ENCODE assay signal across 12 mouse cellular contexts in the genomic region with DNA sequence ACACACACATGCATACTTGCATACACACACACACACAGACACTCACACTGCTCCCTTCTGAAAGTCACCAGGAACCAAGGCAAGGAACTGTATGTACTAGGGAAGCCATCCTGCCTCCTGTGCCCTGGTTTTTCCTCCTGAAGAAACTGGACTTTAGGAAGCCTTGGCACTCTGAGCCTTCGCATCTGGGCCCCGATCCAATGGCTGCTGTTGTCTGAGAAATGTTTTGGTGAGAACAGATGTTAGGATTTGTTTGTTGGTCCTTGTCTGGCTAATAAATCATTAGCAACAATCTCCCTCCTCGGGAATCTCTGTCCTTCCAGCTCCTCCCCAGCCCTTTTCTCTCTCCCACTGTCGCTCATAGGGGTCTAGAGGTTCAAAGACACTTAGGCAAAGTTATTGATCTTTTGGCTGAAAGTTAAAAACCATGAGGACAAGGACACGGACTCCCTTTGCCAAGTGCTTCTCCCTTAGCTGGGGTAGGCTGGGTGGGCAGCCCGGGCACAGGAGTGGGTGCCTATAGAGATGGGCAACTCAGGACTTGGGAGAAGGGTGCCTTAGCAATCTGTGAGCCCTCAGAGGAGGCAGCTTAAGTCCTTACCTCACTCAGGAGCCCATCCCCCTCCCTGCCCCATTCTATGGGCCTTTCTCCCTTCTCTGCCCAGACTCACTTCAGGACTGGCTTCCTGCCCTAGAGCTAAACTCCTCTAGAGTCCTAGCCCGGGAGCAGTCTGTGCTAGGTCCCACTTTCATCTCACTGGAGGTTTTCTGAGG. TPM values are rescaled to one million over a fixed set of nuclear protein-coding genes. Genes with fewer than 3 reads are reported as not detected.
A peak's percentile ranks its signal among the peaks of the same experiment; 100 is the strongest.
DNase-seq lines count a peak whose midpoint lies in the region; ATAC-seq and TF ChIP-seq lines count a peak whose summit lies in the region.
"Had no signal": no experiment of that assay in that cellular context is flagged by ENCODE, and none has a peak within 500 bp of the region (broad histone marks: within the 10 kb centered on the region; RNA-seq: fewer than 3 reads in every experiment).

No protein-coding gene starts in this region.

- TF ChIP-seq CTCF in gastrocnemius, adult 2 months (IDR thresholded peaks at IDR 0.05), result no peak
- no peak for TF ChIP-seq CTCF in kidney, adult 2 months (conservative IDR thresholded peaks at IDR 0.05; ENCODE audit: insufficient read depth, insufficient read length, low read depth, low read length)

- H3K27ac ChIP-seq in gastrocnemius, adult 2 months, result no peak overlapping the region
- H3K27ac ChIP-seq in midbrain, embryonic 13.5 days, result peak overlapping the region; percentile 25; the same call in 1 of the 2 replicates
- H3K27ac ChIP-seq in midbrain, embryonic 10.5 days (replicated peaks), result no peak overlapping the region
- H3K27ac ChIP-seq in kidney, adult 2 months (ENCODE audit: insufficient read depth, low read depth, low read length), result no peak overlapping the region
- H3K27ac ChIP-seq in neural tube, embryonic 15.5 days (replicated peaks), result 0 out of 2 replicates have a peak overlapping the region, but pooled peaks have one; percentile 28
- H3K27ac ChIP-seq: embryonic facial prominence, embryonic 13.5 days; heart, embryonic 15.5 days had no signal

- peak; percentile 40 for DNase-seq in gastrocnemius, adult 2 months
- no peak for DNase-seq in gastrocnemius, adult 18-20 months (ENCODE audit: low spot score)
- DNase-seq in midbrain, embryonic 10.5 days (ENCODE audit: low spot score), result no peak
- peak; percentile 79 for DNase-seq in kidney, adult 2 months
- DNase-seq in cerebellum, postnatal 25 days, result no peak
- DNase-seq in T-cell, adult 2 months (ENCODE audit: low spot score), result no peak
- DNase-seq: liver had no signal

- no peak overlapping the region for H3K4me3 ChIP-seq in gastrocnemius, adult 2 months
- no peak overlapping the region for H3K4me3 ChIP-seq in midbrain, embryonic 13.5 days (replicated peaks)
- H3K4me3 ChIP-seq in midbrain, embryonic 10.5 days, result no peak overlapping the region
- H3K4me3 ChIP-seq in kidney, adult 2 months (ENCODE audit: insufficient read depth, low read depth, low read length), result no peak overlapping the region
- no peak overlapping the region for H3K4me3 ChIP-seq in neural tube, embryonic 15.5 days (replicated peaks)
- H3K4me3 ChIP-seq: embryonic facial prominence, embryonic 13.5 days; heart, embryonic 15.5 days had no signal

- intact Hi-C loops in gastrocnemius, adult 2 months (cut with DNase I), result no loop called here

- H3K9ac ChIP-seq in midbrain, embryonic 13.5 days (replicated peaks), result no peak overlapping the region
- no peak overlapping the region for H3K9ac ChIP-seq in neural tube, embryonic 15.5 days (replicated peaks)
- H3K9ac ChIP-seq: embryonic facial prominence, embryonic 13.5 days; heart, embryonic 15.5 days had no signal

- H3K9me3 ChIP-seq in midbrain, embryonic 13.5 days, result no peaks in the 10 kb centered on the region
- H3K9me3 ChIP-seq in midbrain, embryonic 10.5 days (replicated peaks), result no peaks in the 10 kb centered on the region
- no peaks in the 10 kb centered on the region for H3K9me3 ChIP-seq in neural tube, embryonic 15.5 days (replicated peaks)
- H3K9me3 ChIP-seq: embryonic facial prominence, embryonic 13.5 days; heart, embryonic 15.5 days had no signal

- H3K4me1 ChIP-seq in midbrain, embryonic 13.5 days (replicated peaks), result peaks cover 12% of the 10 kb centered on the region
- H3K4me1 ChIP-seq in midbrain, embryonic 10.5 days, result peaks cover 8% of the 10 kb centered on the region
- H3K4me1 ChIP-seq in kidney, adult 2 months (ENCODE audit: control insufficient read depth, insufficient read depth, low read length), result peaks cover 4% of the 10 kb centered on the region; the same call in 1 of the 2 replicates
- 0 out of 2 replicates have a peak, but pooled peaks cover 6% of the 10 kb centered on the region for H3K4me1 ChIP-seq in neural tube, embryonic 15.5 days
- H3K4me1 ChIP-seq: heart, embryonic 15.5 days had no signal

- no peak for ATAC-seq in midbrain, embryonic 13.5 days
- no peak for ATAC-seq in neural tube, embryonic 15.5 days (ENCODE audit: low FRiP score)

- H3K4me2 ChIP-seq in midbrain, embryonic 13.5 days (replicated peaks), result no peak overlapping the region
- H3K4me2 ChIP-seq in neural tube, embryonic 15.5 days, result no peak overlapping the region
- H3K4me2 ChIP-seq: embryonic facial prominence, embryonic 13.5 days; heart, embryonic 15.5 days had no signal

- H3K27me3 ChIP-seq in midbrain, embryonic 13.5 days, result no peaks in the 10 kb centered on the region
- no peaks in the 10 kb centered on the region for H3K27me3 ChIP-seq in midbrain, embryonic 10.5 days (ENCODE audit: low read depth, poor library complexity, severe bottlenecking)
- H3K27me3 ChIP-seq in kidney, adult 2 months (replicated peaks; ENCODE audit: control insufficient read depth, insufficient read depth, low read length), result no peaks in the 10 kb centered on the region
- H3K27me3 ChIP-seq in neural tube, embryonic 15.5 days (replicated peaks), result no peaks in the 10 kb centered on the region
- H3K27me3 ChIP-seq: embryonic facial prominence, embryonic 13.5 days; heart, embryonic 15.5 days had no signal

- TF ChIP-seq POLR2A in kidney, adult 2 months (IDR thresholded peaks at IDR 0.05; ENCODE audit: low read depth, low read length), result no peak

- WGBS in midbrain, embryonic 13.5 days, result 76% methylated on average over 7 of the region's 7 CpGs
- WGBS in midbrain, embryonic 10.5 days, result 78% methylated on average over 7 of the region's 7 CpGs
- 36% methylated on average over 7 of the region's 7 CpGs for WGBS in kidney, adult 2 months
- WGBS in neural tube, embryonic 15.5 days, result 55% methylated on average over 7 of the region's 7 CpGs

- peaks cover 43% of the 10 kb centered on the region for H3K36me3 ChIP-seq in midbrain, embryonic 13.5 days
- H3K36me3 ChIP-seq in midbrain, embryonic 10.5 days, result peaks cover 43% of the 10 kb centered on the region
- H3K36me3 ChIP-seq in kidney, adult 2 months (ENCODE audit: control insufficient read depth, insufficient read depth, low read length), result no peaks in the 10 kb centered on the region; the same call in 1 of the 2 replicates
- H3K36me3 ChIP-seq in neural tube, embryonic 15.5 days, result peaks cover 37% of the 10 kb centered on the region

RNA-seq across cellular contexts. Expression of a gene that starts 8.4 kb away (rescaled TPM):
- total RNA-seq in gastrocnemius, adult 2 months (2021), result not detected
- not detected for total RNA-seq in gastrocnemius, adult 18-20 months (2021)
- polyA plus RNA-seq in midbrain, embryonic 13.5 days (2015; fragmentation: Nextera tagmentation; extraction: Ambion mirVana), result not detected in 2 replicates
- 0.06 and 0.11 TPM in 2 replicates for polyA plus RNA-seq in midbrain, embryonic 10.5 days (2016; fragmentation: Nextera tagmentation; extraction: Ambion mirVana)
- polyA plus RNA-seq in kidney, adult 2 months (2012; rRNA removed), result 0.56 and 2.4 TPM in 2 replicates
- 5.0 TPM in 1 of 2 replicates, not detected in the other for polyA plus RNA-seq in neural tube, embryonic 15.5 days (2015; fragmentation: Nextera tagmentation; extraction: Ambion mirVana)
- polyA plus RNA-seq: embryonic facial prominence, embryonic 13.5 days; neural tube, embryonic 11.5 days had no signal

RNA-seq across cellular contexts. Expression of a gene that starts 30.4 kb away (rescaled TPM):
- 10 to 100 TPM; 45.5 to 52.8 TPM for total RNA-seq in gastrocnemius, adult 2 months (2021)
- 10 to 100 TPM; 48.3 to 55.2 TPM for total RNA-seq in gastrocnemius, adult 18-20 months (2021)
- polyA plus RNA-seq in midbrain, embryonic 13.5 days (2015; fragmentation: Nextera tagmentation; extraction: Ambion mirVana), result 13.8 and 15.6 TPM in 2 replicates
- 18.6 and 19.1 TPM in 2 replicates for polyA plus RNA-seq in midbrain, embryonic 10.5 days (2016; fragmentation: Nextera tagmentation; extraction: Ambion mirVana)
- 36.3 and 37.3 TPM in 2 replicates for polyA plus RNA-seq in kidney, adult 2 months (2012; rRNA removed)
- polyA plus RNA-seq in neural tube, embryonic 15.5 days (2015; fragmentation: Nextera tagmentation; extraction: Ambion mirVana), result 16.2 and 17.5 TPM in 2 replicates

RNA-seq across cellular contexts. Expression of a gene that starts 30.9 kb away (rescaled TPM):
- total RNA-seq in gastrocnemius, adult 2 months (2021), result 1 to 10 TPM; 6.3 to 8.4 TPM
- 1 to 10 TPM; 6.3 to 6.4 TPM for total RNA-seq in gastrocnemius, adult 18-20 months (2021)
- 4.8 and 7.1 TPM in 2 replicates for polyA plus RNA-seq in midbrain, embryonic 13.5 days (2015; fragmentation: Nextera tagmentation; extraction: Ambion mirVana)
- 12.3 and 14.7 TPM in 2 replicates for polyA plus RNA-seq in midbrain, embryonic 10.5 days (2016; fragmentation: Nextera tagmentation; extraction: Ambion mirVana)
- polyA plus RNA-seq in kidney, adult 2 months (2012; rRNA removed), result 60.5 and 71.0 TPM in 2 replicates
- polyA plus RNA-seq in neural tube, embryonic 15.5 days (2015; fragmentation: Nextera tagmentation; extraction: Ambion mirVana), result 9.1 and 13.4 TPM in 2 replicates

RNA-seq across cellular contexts. Expression of a gene that starts 51.1 kb away (rescaled TPM):
- 100 to 1,000 TPM; 212 to 228 TPM for total RNA-seq in gastrocnemius, adult 2 months (2021)
- 100 to 1,000 TPM; 219 to 232 TPM for total RNA-seq in gastrocnemius, adult 18-20 months (2021)
- polyA plus RNA-seq in midbrain, embryonic 13.5 days (2015; fragmentation: Nextera tagmentation; extraction: Ambion mirVana), result 125 and 176 TPM in 2 replicates
- 176 and 213 TPM in 2 replicates for polyA plus RNA-seq in midbrain, embryonic 10.5 days (2016; fragmentation: Nextera tagmentation; extraction: Ambion mirVana)
- 104 and 113 TPM in 2 replicates for polyA plus RNA-seq in kidney, adult 2 months (2012; rRNA removed)
- 137 and 160 TPM in 2 replicates for polyA plus RNA-seq in neural tube, embryonic 15.5 days (2015; fragmentation: Nextera tagmentation; extraction: Ambion mirVana)

RNA-seq across cellular contexts. Expression of a gene that starts 58.2 kb away (rescaled TPM):
- not detected for total RNA-seq in gastrocnemius, adult 2 months (2021)
- not detected for total RNA-seq in gastrocnemius, adult 18-20 months (2021)
- polyA plus RNA-seq in midbrain, embryonic 13.5 days (2015; fragmentation: Nextera tagmentation; extraction: Ambion mirVana), result 0.82 and 0.87 TPM in 2 replicates
- polyA plus RNA-seq in midbrain, embryonic 10.5 days (2016; fragmentation: Nextera tagmentation; extraction: Ambion mirVana), result 0.78 and 0.89 TPM in 2 replicates
- polyA plus RNA-seq in kidney, adult 2 months (2012; rRNA removed), result 23.9 and 27.8 TPM in 2 replicates
- 1.1 and 2.0 TPM in 2 replicates for polyA plus RNA-seq in neural tube, embryonic 15.5 days (2015; fragmentation: Nextera tagmentation; extraction: Ambion mirVana)

Comparison
In these comparisons a context has a peak if more than half of its experiments do, and no peak if none do; other contexts are left out.
1. DNase-seq: peak in gastrocnemius, adult 2 months (single experiment) and kidney, adult 2 months (single experiment); none in gastrocnemius, adult 18-20 months (single experiment), midbrain, embryonic 10.5 days (single experiment), cerebellum, postnatal 25 days (0 of 2) and T-cell, adult 2 months (single experiment).
2. H3K27ac ChIP-seq: peak in midbrain, embryonic 13.5 days (single experiment) and neural tube, embryonic 15.5 days (single experiment); none in gastrocnemius, adult 2 months (single experiment), midbrain, embryonic 10.5 days (single experiment) and kidney, adult 2 months (single experiment).